Mouse (Mus musculus) kidney, adult 2 months (tissue): ENCODE measurements around the gene Irf8. TPM values are rescaled to one million over a fixed set of nuclear protein-coding genes. Genes with fewer than 3 reads are reported as not detected.

Source experiments
- DNase-seq: peaks from one replicate; pipeline ENCODE4 v3.0.0; 2021
- H3K27ac ChIP-seq: fragments of 200-500 bp; 2 replicates; pipeline ENCODE4 v1.5.1; 2012; ENCODE audit warnings: low read depth, low read length, control low read depth, inconsistent platforms; ENCODE audit not compliant: insufficient read depth
- H3K27me3 ChIP-seq: fragments of 200-500 bp; replicated peaks from 2 replicates; pipeline ENCODE4 v1.6.1; 2012; ENCODE audit warnings: mild to moderate bottlenecking, moderate library complexity, low read length, inconsistent platforms; ENCODE audit not compliant: control insufficient read depth, insufficient read depth
- H3K36me3 ChIP-seq: fragments of 200-500 bp; 2 replicates; pipeline ENCODE4 v1.6.1; 2012; ENCODE audit warnings: mild to moderate bottlenecking, moderate library complexity, low read length, inconsistent platforms; ENCODE audit not compliant: control insufficient read depth, insufficient read depth
- H3K4me1 ChIP-seq: fragments of 200-500 bp; 2 replicates; pipeline ENCODE4 v1.6.1; 2011; ENCODE audit warnings: low read length; ENCODE audit not compliant: control insufficient read depth, insufficient read depth
- H3K4me3 ChIP-seq: fragments of 200-500 bp; 2 replicates; pipeline ENCODE4 v1.5.1; 2011; ENCODE audit warnings: mild to moderate bottlenecking, low read depth, low read length, control low read depth; ENCODE audit not compliant: insufficient read depth
- CTCF ChIP-seq: fragments of 200-500 bp; conservative IDR thresholded peaks from 2 replicates; pipeline ENCODE4 v1.5.1; 2011; ENCODE audit warnings: low read depth, mild to moderate bottlenecking, control low read depth, low read length, moderate library complexity, mixed read lengths; ENCODE audit not compliant: insufficient read depth, insufficient read length
- POLR2A ChIP-seq: fragments of 200-500 bp; IDR thresholded peaks from one replicate; pipeline ENCODE4 v1.6.1; 2011; ENCODE audit warnings: low read depth, low read length, control low read depth
- WGBS: fragments of 180-500 bp; shearing (Covaris S2); methylation state at CpG from one replicate; pipeline ENCODE4 v1.1.7; 2018; 5-methylcytosine and 5-hydroxymethylcytosine counted together
- polyA plus RNA-seq: library from polyadenylated mRNA; depleted of rRNA; stranded (reverse); fragments of >200 nt; gene quantifications from 2 replicates; pipeline ENCODE4 v1.2.3, GENCODE M21; 2012; rRNA removed

Irf8 gene
- polyA plus RNA-seq: 12.3 and 16.7 TPM in 2 replicates

- Histone ChIP-seq H3K27ac (peak within 1 kb of the TSS; percentile 58), H3K36me3 (no peaks in the 10 kb centered on the region), H3K4me3 (peak within 1 kb of the TSS; percentile 80), H3K27me3 (no peaks in the 10 kb centered on the region), H3K4me1 (0 out of 2 replicates have a peak, but pooled peaks cover 5% of the 10 kb centered on the region)
- TF ChIP-seq CTCF (peak; percentile 21; the same call in 1 of the 2 replicates), POLR2A (peak; percentile 76)
- peak; percentile 93 for DNase-seq
- WGBS: under 1% methylated on average over 62 of the region's 62 CpGs
Measured at GRCm38 (mm10) chr8:120735770-120736481, at the start of gene Irf8. Gene Irf8 (plus strand): TSS chr8:120736358.

DNA sequence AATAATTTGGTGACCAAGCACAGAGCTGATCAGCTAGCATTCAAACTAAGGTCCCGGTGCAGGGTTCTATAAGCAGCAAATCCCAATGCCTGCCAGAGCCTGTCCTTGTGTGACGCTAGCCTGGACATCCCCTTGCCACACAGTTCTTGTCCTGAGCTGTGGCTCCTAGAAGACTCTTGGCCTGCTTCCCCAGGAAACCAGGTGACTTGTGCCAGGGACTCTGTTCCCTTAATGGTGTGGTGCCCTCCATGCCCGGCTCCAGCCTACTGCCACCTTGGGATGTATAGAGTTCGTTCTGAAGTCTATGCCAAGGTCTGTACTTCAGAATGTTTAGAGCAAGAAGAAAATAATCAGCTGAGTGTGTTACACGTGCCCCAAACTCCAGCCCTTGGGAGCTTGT, 49.6 kb upstream of the Irf8 start:
- Histone ChIP-seq H3K27me3 (no peaks in the 10 kb centered on the region), H3K36me3 (no peaks in the 10 kb centered on the region), H3K27ac (no peak overlapping the region), H3K4me1 (no peaks in the 10 kb centered on the region), H3K4me3 (no peak overlapping the region)
- WGBS: 85% methylated on average over 5 of the region's 5 CpGs
- no peak for DNase-seq
- no peak for TF ChIP-seq CTCF
- TF ChIP-seq POLR2A: no peak

DNA sequence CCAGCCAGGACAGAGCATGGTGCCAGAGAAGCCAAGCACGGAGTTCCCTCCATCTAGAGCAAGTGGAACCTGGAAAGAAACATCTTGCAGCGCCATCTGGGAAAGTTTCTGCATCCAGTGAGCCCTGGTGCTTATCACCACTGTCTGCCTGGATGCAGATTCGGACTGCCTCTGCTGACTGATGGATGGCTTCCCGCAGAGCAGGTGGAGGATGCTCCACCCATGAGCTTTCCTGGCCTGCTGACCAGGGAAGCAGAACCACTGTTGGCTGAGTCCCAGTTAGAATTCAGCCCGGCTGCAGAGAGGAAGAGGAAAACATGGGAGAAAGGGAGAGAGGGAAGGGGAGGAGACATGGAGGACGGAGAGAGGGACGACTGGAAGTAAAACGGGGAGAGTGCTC, 48.4 kb upstream of the Irf8 start:
- Histone ChIP-seq H3K36me3 (no peaks in the 10 kb centered on the region), H3K4me3 (no peak overlapping the region), H3K4me1 (no peaks in the 10 kb centered on the region), H3K27ac (no peak overlapping the region), H3K27me3 (no peaks in the 10 kb centered on the region)
- peak; percentile 81 for DNase-seq
- WGBS: 35% methylated on average over 8 of the region's 8 CpGs
- TF ChIP-seq POLR2A: no peak

DNA sequence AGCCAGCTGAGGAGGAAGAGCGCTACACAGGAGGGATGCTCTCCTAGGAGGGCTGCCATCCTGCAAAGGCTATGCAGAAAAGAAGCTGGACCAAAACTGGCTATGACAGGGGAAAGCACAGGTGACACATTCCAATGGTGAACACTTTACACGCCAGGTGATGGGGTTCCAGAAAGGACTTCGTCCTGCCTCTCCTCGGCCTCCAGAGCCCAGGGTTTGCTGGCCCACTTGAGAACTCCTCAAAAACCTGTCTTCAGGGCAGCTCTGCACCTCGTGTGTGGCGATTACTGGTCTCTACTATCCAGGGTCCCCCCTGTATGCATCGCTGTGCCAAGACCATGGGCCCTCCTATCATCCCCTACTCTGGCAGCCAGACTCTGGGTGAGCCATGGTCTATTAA, 47.6 kb upstream of the Irf8 start:
- WGBS: 94% methylated on average over 7 of the region's 7 CpGs
- no peak overlapping the region for H3K27ac ChIP-seq
- no peaks in the 10 kb centered on the region for H3K4me1 ChIP-seq
- H3K27me3 ChIP-seq: no peaks in the 10 kb centered on the region
- no peak for TF ChIP-seq POLR2A
- no peak for TF ChIP-seq CTCF
- DNase-seq: no peak
- no peaks in the 10 kb centered on the region for H3K36me3 ChIP-seq
- H3K4me3 ChIP-seq: no peak overlapping the region

- no peak overlapping the region for H3K27ac ChIP-seq
- no peaks in the 10 kb centered on the region for H3K4me1 ChIP-seq
- DNase-seq: no peak
- no peaks in the 10 kb centered on the region for H3K36me3 ChIP-seq
- no peak overlapping the region for H3K4me3 ChIP-seq
- 62% methylated on average over 4 of the region's 4 CpGs for WGBS
- no peak for TF ChIP-seq CTCF
- no peak for TF ChIP-seq POLR2A
- no peaks in the 10 kb centered on the region for H3K27me3 ChIP-seq
Measured at GRCm38 (mm10) chr8:120692934-120693333, 43.2 kb upstream of the Irf8 start.

- DNase-seq: peak; percentile 55
- Histone ChIP-seq H3K4me1 (no peaks in the 10 kb centered on the region), H3K27ac (no peak overlapping the region), H3K27me3 (no peaks in the 10 kb centered on the region), H3K4me3 (no peak overlapping the region), H3K36me3 (no peaks in the 10 kb centered on the region)
- TF ChIP-seq CTCF (no peak), POLR2A (no peak)
- WGBS: 30% methylated on average over 22 of the region's 22 CpGs
Measured at GRCm38 (mm10) chr8:120693861-120694493, 42.2 kb upstream of the Irf8 start.

- H3K4me3 ChIP-seq: no peak overlapping the region
- WGBS: 45% methylated on average over 13 of the region's 13 CpGs
- H3K27me3 ChIP-seq: no peaks in the 10 kb centered on the region
- H3K27ac ChIP-seq: no peak overlapping the region
- no peaks in the 10 kb centered on the region for H3K36me3 ChIP-seq
- TF ChIP-seq POLR2A: no peak
- TF ChIP-seq CTCF: no peak
- peaks cover 5% of the 10 kb centered on the region for H3K4me1 ChIP-seq
- no peak for DNase-seq
Measured at GRCm38 (mm10) chr8:120696401-120697153, 39.6 kb upstream of the Irf8 start.
